Mouse (Mus musculus) adrenal gland, postnatal 10 days (tissue): ENCODE results near the gene Egln3. TPM values are rescaled to one million over a fixed set of nuclear protein-coding genes. Genes with fewer than 3 reads are reported as not detected.

ENCODE experiments used
- DNase-seq: peaks from one replicate; pipeline ENCODE4 v3.0.0; 2021; ENCODE audit warnings: mixed read lengths
- long read RNA-seq, 2 experiments: library from polyadenylated mRNA; stranded (forward); transcript quantifications; one replicate each; pipeline ENCODE4 v2.0.0; 2021
- total RNA-seq, 2 experiments: library from RNA; stranded (reverse); gene quantifications; 2 replicates each; pipeline ENCODE4 v1.2.3; 2021

The Egln3 gene
- 1 to 10 TPM; 6.1 to 7.3 TPM for total RNA-seq
- long read RNA-seq, experiment 1, transcript Egln3-201 (5 exons, 2,662 nt): major isoform, 10 of 11 reads
- long read RNA-seq, experiment 1, partial matches to known transcripts: 0 of 11 reads
- long read RNA-seq, experiment 1, other reads (novel, unspliced or antisense): 1 of 11 reads
- long read RNA-seq, experiment 2, partial matches to known transcripts: 0 of 2 reads
- long read RNA-seq, experiment 2, other reads (novel, unspliced or antisense): 0 of 2 reads

- peak; percentile 95 for DNase-seq
Measured at GRCm38 (mm10) chr12:54203656-54204045, at the start of gene Egln3. Gene Egln3, minus strand, starts transcription at chr12:54203860.

DNA sequence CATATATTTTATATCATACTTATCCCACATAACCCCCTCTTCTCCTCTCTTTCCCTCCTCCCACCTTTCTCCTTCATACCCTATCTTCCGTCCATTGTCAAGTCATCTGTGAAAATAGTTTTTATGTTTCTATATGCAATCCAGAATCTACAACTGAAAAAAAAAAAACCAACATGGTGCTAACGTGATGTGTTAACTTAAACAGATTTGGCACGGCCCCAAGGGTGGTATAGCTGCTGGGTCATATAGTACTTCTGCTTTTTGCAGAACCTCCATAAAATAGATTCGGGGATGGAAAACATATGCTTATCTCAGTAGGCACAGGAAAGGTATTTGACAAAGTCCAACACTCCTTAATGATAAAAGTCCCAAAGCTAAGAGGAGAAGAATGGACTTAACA, 49.8 kb upstream of the Egln3 start:
- DNase-seq: no peak

GRCm38 (mm10) chr12:54251942-54252400, 48.3 kb upstream of the Egln3 start:
- DNase-seq: peak; percentile 18

- DNase-seq: no peak
Measured at GRCm38 (mm10) chr12:54247835-54248234, 44.2 kb upstream of the Egln3 start.

GRCm38 (mm10) chr12:54243158-54243557, 39.5 kb upstream of the Egln3 start:
- DNase-seq: no peak

DNA sequence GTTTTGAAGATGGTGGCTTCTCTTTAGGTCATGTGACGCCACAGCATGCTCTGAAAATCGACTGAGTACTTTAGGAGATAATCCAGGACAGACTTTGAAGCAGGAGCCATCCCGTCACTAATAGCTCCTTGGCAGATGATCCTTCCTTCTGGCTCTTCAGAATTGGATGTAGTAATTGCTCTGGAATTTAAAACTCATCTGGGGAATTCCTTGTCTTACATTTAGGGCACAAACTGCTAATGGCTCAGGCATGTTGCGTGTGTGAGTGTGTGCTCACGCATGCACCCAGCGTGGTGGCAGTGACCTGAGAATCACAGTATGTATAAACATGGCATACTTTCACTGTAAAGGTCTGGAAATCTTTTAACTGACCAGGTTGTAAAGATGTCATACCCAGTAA, 38.3 kb upstream of the Egln3 start:
- DNase-seq: no peak

GRCm38 (mm10) chr12:54233794-54234193, 30.1 kb upstream of the Egln3 start:
- DNase-seq: no peak

DNA sequence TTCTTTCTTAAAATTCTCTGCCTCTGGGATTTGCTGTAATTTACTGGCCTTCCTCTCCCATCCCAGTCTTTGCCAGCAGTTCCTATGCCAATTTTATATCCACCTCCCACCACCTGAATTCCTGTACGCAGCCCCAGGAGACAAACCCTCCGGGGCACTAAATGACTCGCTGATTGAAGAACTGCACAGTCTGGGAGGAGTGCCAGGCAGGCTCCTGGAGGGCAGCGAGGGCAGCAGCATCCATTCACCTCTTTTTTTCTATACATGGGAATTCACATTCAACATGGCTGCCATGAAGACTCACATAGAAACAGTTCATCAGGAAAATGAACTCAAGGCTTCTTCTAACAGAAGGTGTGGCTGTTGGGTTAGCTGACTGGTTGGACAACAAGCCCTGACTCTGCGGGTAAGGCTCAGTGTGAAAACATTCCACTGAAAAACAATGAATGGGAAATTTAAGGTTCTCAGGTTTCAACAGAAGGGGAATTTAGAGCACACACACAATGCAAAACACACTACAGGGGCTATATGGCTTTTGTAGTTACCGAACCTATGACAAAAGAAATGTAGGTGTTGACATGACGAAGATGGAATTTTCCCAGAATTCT, 29.4 kb upstream of the Egln3 start:
- peak; percentile 25 for DNase-seq

DNA sequence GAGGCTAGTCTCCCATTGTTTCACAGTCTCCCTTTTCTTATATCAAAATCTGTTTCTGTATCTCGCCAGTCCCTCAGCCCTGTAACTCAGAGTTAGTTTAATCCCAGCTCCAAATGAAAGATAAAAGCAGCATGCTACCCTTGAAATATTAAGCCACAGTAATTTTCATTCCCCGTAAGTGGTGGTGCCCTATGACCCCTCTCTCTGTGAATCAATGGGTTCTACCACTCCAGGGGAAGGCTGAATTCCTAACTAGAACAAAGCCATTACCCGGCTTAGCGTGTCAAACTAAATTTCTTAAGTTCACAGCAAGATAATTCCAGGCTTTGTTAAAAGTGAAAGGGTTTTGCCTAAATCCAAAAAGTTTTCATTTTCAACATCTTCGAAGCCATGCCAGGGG, 28.8 kb upstream of the Egln3 start:
- no peak for DNase-seq

GRCm38 (mm10) chr12:54227551-54227950, 23.9 kb upstream of the Egln3 start:
- DNase-seq: no peak

DNA sequence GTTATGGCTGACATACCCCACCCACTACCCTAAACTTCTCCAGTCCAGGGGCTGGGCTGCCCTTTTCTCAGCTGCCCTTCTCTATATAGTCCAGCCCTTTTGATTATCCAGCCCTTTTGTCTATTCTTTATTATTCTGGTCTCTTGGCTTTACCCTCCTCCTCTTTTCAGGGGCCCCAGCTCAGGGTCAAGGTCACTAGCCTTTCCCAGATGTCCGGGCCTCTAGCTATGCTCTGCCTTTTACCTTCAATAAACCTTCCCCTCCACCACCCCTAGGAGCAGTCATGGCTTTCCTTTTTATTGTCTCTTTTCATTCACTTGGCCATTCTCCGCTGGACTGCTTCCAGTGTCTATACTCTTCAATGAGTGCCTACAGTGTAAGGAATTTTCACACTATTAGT, 22.7 kb upstream of the Egln3 start:
- no peak for DNase-seq

- DNase-seq: no peak
Measured at GRCm38 (mm10) chr12:54225610-54226009, 21.9 kb upstream of the Egln3 start.

GRCm38 (mm10) chr12:54225090-54225489, 21.4 kb upstream of the Egln3 start:
- DNase-seq: no peak

- no peak for DNase-seq
Measured at GRCm38 (mm10) chr12:54222036-54222760, 18.5 kb upstream of the Egln3 start.

DNA sequence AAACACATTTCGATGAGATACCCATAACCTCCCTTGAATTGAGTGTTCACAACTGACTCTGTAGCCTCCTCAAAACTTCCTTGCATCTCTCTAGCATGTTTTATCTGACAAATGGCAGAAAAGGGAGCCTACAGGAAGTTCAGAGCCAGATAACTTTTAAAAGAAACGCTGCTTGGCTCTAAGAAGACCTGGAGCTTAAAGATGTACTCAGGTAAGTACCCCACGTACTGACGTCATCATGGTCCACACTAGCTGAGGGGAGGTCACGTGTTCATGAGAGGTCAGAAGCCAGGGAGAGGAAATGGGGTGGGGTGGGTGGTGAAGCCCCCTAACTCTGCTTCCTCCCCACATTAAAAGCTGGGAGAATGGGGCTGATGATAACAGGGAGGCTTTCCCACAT, 13.0 kb upstream of the Egln3 start:
- no peak for DNase-seq

GRCm38 (mm10) chr12:54214426-54214825, 10.8 kb upstream of the Egln3 start:
- peak; percentile 28 for DNase-seq

GRCm38 (mm10) chr12:54213871-54214270, 10.2 kb upstream of the Egln3 start:
- DNase-seq: no peak

- no peak for DNase-seq
Measured at GRCm38 (mm10) chr12:54213230-54213629, 9.6 kb upstream of the Egln3 start.

GRCm38 (mm10) chr12:54209182-54209563, 5.5 kb upstream of the Egln3 start:
- no peak for DNase-seq

DNA sequence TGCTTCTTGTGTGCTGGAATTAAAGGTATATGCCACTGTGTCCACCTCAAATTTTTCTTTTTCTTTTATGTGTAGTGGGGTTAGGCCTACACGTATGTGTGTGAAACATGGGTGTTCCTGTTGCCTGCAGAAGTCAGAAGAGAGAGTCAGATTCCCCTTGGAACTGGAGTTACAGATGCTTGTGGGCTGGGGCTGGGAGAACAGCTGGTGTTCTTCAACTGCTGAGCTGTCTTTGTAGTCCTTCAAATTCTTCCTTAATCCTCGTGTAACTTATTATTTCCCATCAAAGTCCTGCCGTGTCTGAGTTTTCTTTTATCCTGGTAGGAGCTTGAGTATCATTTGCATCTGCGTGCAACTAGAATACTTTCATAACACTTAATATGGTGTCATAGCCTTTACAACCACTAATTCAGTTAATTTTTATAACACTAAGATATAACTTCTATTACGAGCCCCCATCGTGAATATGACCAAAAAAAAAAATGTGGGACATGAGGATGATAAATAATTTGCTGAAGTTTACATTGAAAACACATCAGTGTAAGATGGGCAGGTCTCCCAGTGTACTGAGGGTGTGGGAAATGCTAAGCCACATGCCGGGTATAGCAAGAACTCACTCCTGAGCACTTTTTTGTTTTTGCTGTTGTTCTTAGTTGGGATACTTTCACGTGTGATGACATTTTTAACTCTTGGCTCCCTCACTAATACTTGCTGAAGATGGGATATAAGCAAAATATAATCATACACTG, 4.9 kb upstream of the Egln3 start:
- no peak for DNase-seq

- DNase-seq: no peak
Measured at GRCm38 (mm10) chr12:54205731-54206130, 2.1 kb upstream of the Egln3 start.

- peak; percentile 80 for DNase-seq
Measured at GRCm38 (mm10) chr12:54205195-54205594, 1.5 kb upstream of the Egln3 start.
